Mouse (Mus musculus): ENCODE results near the gene Fam189a1. TPM values are rescaled to one million over a fixed set of nuclear protein-coding genes. Genes with fewer than 3 reads are reported as not detected.

The Fam189a1 gene
- polyA plus RNA-seq, 1 experiment = not detected

- Histone ChIP-seq H3K4me1 (ENCODE audit: control insufficient read depth, insufficient read depth, low read length) (no peaks in the 10 kb centered on the region), H3K27ac (ENCODE audit: insufficient read depth, low read depth, low read length) (no peak overlapping the region), H3K4me3 (ENCODE audit: insufficient read depth, low read length) (no peak overlapping the region)
- no peak for TF ChIP-seq CTCF (IDR thresholded peaks at IDR 0.05; ENCODE audit: low read depth, low read length)
- no peak for TF ChIP-seq POLR2A (IDR thresholded peaks at IDR 0.05; ENCODE audit: borderline replicate concordance, low read depth, low read length)
Measured at GRCm38 (mm10) chr7:65105566-65105965, 50.8 kb downstream of the Fam189a1 start.

- no peak overlapping the region for H3K27ac ChIP-seq (ENCODE audit: insufficient read depth, low read depth, low read length)
- no peak overlapping the region for H3K4me3 ChIP-seq (ENCODE audit: insufficient read depth, low read length)
- TF ChIP-seq CTCF (IDR thresholded peaks at IDR 0.05; ENCODE audit: low read depth, low read length) (no peak), POLR2A (IDR thresholded peaks at IDR 0.05; ENCODE audit: borderline replicate concordance, low read depth, low read length) (no peak)
- no peaks in the 10 kb centered on the region for H3K4me1 ChIP-seq (ENCODE audit: control insufficient read depth, insufficient read depth, low read length)
Measured at GRCm38 (mm10) chr7:65105097-65105467, 51.3 kb downstream of the Fam189a1 start.

- H3K4me3 ChIP-seq (ENCODE audit: insufficient read depth, low read length) = no peak overlapping the region
- no peaks in the 10 kb centered on the region for H3K4me1 ChIP-seq (ENCODE audit: control insufficient read depth, insufficient read depth, low read length)
- TF ChIP-seq POLR2A (IDR thresholded peaks at IDR 0.05; ENCODE audit: borderline replicate concordance, low read depth, low read length) (no peak), CTCF (IDR thresholded peaks at IDR 0.05; ENCODE audit: low read depth, low read length) (no peak)
- no peak overlapping the region for H3K27ac ChIP-seq (ENCODE audit: insufficient read depth, low read depth, low read length)
Measured at GRCm38 (mm10) chr7:65104207-65105096, 51.9 kb downstream of the Fam189a1 start.

- Histone ChIP-seq H3K4me1 (ENCODE audit: control insufficient read depth, insufficient read depth, low read length) (no peaks in the 10 kb centered on the region), H3K27ac (ENCODE audit: insufficient read depth, low read depth, low read length) (no peak overlapping the region), H3K4me3 (ENCODE audit: insufficient read depth, low read length) (no peak overlapping the region)
- no peak for TF ChIP-seq CTCF (IDR thresholded peaks at IDR 0.05; ENCODE audit: low read depth, low read length)
Measured at GRCm38 (mm10) chr7:65101661-65102060, 54.7 kb downstream of the Fam189a1 start.

- no peak for TF ChIP-seq CTCF (IDR thresholded peaks at IDR 0.05; ENCODE audit: low read depth, low read length)
- TF ChIP-seq POLR2A (IDR thresholded peaks at IDR 0.05; ENCODE audit: borderline replicate concordance, low read depth, low read length) = no peak
- Histone ChIP-seq H3K4me1 (ENCODE audit: control insufficient read depth, insufficient read depth, low read length) (no peaks in the 10 kb centered on the region), H3K27ac (ENCODE audit: insufficient read depth, low read depth, low read length) (no peak overlapping the region), H3K4me3 (ENCODE audit: insufficient read depth, low read length) (no peak overlapping the region)
Measured at GRCm38 (mm10) chr7:65097708-65098107, 58.7 kb downstream of the Fam189a1 start.

GRCm38 (mm10) chr7:65095631-65096107 lies 60.7 kb downstream of the Fam189a1 start:
- H3K4me1 ChIP-seq (ENCODE audit: control insufficient read depth, insufficient read depth, low read length) = no peaks in the 10 kb centered on the region
- no peak overlapping the region for H3K27ac ChIP-seq (ENCODE audit: insufficient read depth, low read depth, low read length)
- TF ChIP-seq CTCF (IDR thresholded peaks at IDR 0.05; ENCODE audit: low read depth, low read length) = no peak
- no peak overlapping the region for H3K4me3 ChIP-seq (ENCODE audit: insufficient read depth, low read length)

- Histone ChIP-seq H3K4me3 (ENCODE audit: insufficient read depth, low read length) (no peak overlapping the region), H3K4me1 (ENCODE audit: control insufficient read depth, insufficient read depth, low read length) (no peaks in the 10 kb centered on the region), H3K27ac (ENCODE audit: insufficient read depth, low read depth, low read length) (no peak overlapping the region)
- TF ChIP-seq POLR2A (IDR thresholded peaks at IDR 0.05; ENCODE audit: borderline replicate concordance, low read depth, low read length) (no peak), CTCF (IDR thresholded peaks at IDR 0.05; ENCODE audit: low read depth, low read length) (no peak)
Measured at GRCm38 (mm10) chr7:65093314-65093713, 63.1 kb downstream of the Fam189a1 start.

- Histone ChIP-seq H3K27ac (ENCODE audit: insufficient read depth, low read depth, low read length) (no peak overlapping the region), H3K4me1 (ENCODE audit: control insufficient read depth, insufficient read depth, low read length) (no peaks in the 10 kb centered on the region), H3K4me3 (ENCODE audit: insufficient read depth, low read length) (no peak overlapping the region)
- no peak for TF ChIP-seq POLR2A (IDR thresholded peaks at IDR 0.05; ENCODE audit: borderline replicate concordance, low read depth, low read length)
- no peak for TF ChIP-seq CTCF (IDR thresholded peaks at IDR 0.05; ENCODE audit: low read depth, low read length)
Measured at GRCm38 (mm10) chr7:65091486-65091885, 64.9 kb downstream of the Fam189a1 start.

GRCm38 (mm10) chr7:65085972-65086371 lies 70.4 kb downstream of the Fam189a1 start:
- no peaks in the 10 kb centered on the region for H3K4me1 ChIP-seq (ENCODE audit: control insufficient read depth, insufficient read depth, low read length)
- H3K4me3 ChIP-seq (ENCODE audit: insufficient read depth, low read length) = no peak overlapping the region
- TF ChIP-seq POLR2A (IDR thresholded peaks at IDR 0.05; ENCODE audit: borderline replicate concordance, low read depth, low read length) (no peak), CTCF (IDR thresholded peaks at IDR 0.05; ENCODE audit: low read depth, low read length) (no peak)
- no peak overlapping the region for H3K27ac ChIP-seq (ENCODE audit: insufficient read depth, low read depth, low read length)

GRCm38 (mm10) chr7:65082778-65083091 lies 73.6 kb downstream of the Fam189a1 start:
- TF ChIP-seq POLR2A (IDR thresholded peaks at IDR 0.05; ENCODE audit: borderline replicate concordance, low read depth, low read length) (no peak), CTCF (IDR thresholded peaks at IDR 0.05; ENCODE audit: low read depth, low read length) (no peak)
- Histone ChIP-seq H3K4me3 (ENCODE audit: insufficient read depth, low read length) (no peak overlapping the region), H3K4me1 (ENCODE audit: control insufficient read depth, insufficient read depth, low read length) (no peaks in the 10 kb centered on the region), H3K27ac (ENCODE audit: insufficient read depth, low read depth, low read length) (no peak overlapping the region)

Measured in bone marrow macrophage, adult 2 months (primary cell).